Mouse (Mus musculus): ENCODE results near the gene Edil3.

DNA sequence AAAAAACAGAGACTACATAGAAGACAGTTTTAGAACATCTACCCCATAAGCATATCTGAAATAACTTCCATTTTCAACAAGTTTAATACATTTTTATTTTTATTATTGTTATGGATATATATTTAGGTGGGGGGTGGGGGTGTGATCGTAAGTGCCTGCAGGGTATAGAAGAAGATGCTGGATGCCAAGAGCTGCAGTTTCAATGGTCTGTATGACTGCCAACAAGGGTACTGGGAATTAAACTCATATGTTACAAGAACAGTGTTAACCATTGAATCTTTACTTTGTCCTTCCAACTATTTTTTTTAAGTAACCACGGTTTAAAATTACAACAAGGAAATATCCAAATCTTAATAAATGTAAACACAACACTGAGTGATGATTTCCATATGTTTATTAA is 214.4 kb downstream of the Edil3 start:
- TF ChIP-seq GATA1 (IDR thresholded peaks at IDR 0.05; ENCODE audit: low read length) (no peak), TAL1 (IDR thresholded peaks at IDR 0.05; ENCODE audit: low read length) (no peak)

Measured in erythroblast, embryonic 14.5 days (primary cell).